Mouse (Mus musculus) liver, embryonic 15.5 days (tissue): ENCODE data around the gene Gm16503. TPM values are rescaled to one million over a fixed set of nuclear protein-coding genes. Genes with fewer than 3 reads are reported as not detected.
"Not testable (repeated sequence)": the region's sequence is repeated elsewhere in the genome, so short reads cannot be mapped to it uniquely, and the experiment has no call there.

Source experiments
- ATAC-seq: fragments of 200-750 bp; cut with Nextera tagmentation; 2 replicates; pipeline ENCODE4 v1.8.0; 2017; ENCODE audit warnings: moderate number of reproducible peaks, mild to moderate bottlenecking, moderate library complexity; ENCODE audit not compliant: insufficient read depth
- H3K27ac ChIP-seq: fragments of 300-500 bp; sonication (generic); replicated peaks from 2 replicates; pipeline ENCODE4 v1.5.1; 2015; ENCODE audit warnings: mild to moderate bottlenecking, inconsistent platforms
- H3K27me3 ChIP-seq: fragments of 300-500 bp; sonication (generic); 2 replicates; pipeline ENCODE4 v1.6.1; 2015; ENCODE audit warnings: mild to moderate bottlenecking, inconsistent platforms
- H3K36me3 ChIP-seq: fragments of 300-500 bp; sonication (generic); replicated peaks from 2 replicates; pipeline ENCODE4 v1.6.1; 2015; ENCODE audit warnings: moderate library complexity, mild to moderate bottlenecking, inconsistent platforms
- H3K4me1 ChIP-seq: fragments of 300-500 bp; sonication (generic); replicated peaks from 2 replicates; pipeline ENCODE4 v1.6.1; 2015; ENCODE audit warnings: inconsistent platforms
- H3K4me2 ChIP-seq: fragments of 300-500 bp; sonication (generic); 2 replicates; pipeline ENCODE4 v1.6.1; 2015; ENCODE audit warnings: moderate library complexity, mild to moderate bottlenecking, inconsistent platforms
- H3K4me3 ChIP-seq: fragments of 300-500 bp; sonication (generic); replicated peaks from 2 replicates; pipeline ENCODE4 v1.5.1; 2015; ENCODE audit warnings: mild to moderate bottlenecking, inconsistent platforms
- H3K9ac ChIP-seq: fragments of 300-500 bp; sonication (generic); 2 replicates; pipeline ENCODE4 v1.6.1; 2015; ENCODE audit warnings: moderate library complexity, mild to moderate bottlenecking, inconsistent platforms
- H3K9me3 ChIP-seq: fragments of 300-500 bp; sonication (generic); replicated peaks from 2 replicates; pipeline ENCODE4 v1.6.1; 2016; ENCODE audit warnings: inconsistent platforms
- WGBS: fragments of 180-500 bp; shearing (Covaris S2); methylation state at CpG from one replicate; pipeline ENCODE4 v1.1.7; 2015; ENCODE audit warnings: mixed read lengths; ENCODE audit not compliant: insufficient replicate concordance; 5-methylcytosine and 5-hydroxymethylcytosine counted together
- polyA plus RNA-seq: library from polyadenylated mRNA; unstranded; fragments of >200 nt; fragmentation: Nextera tagmentation; extraction: Ambion mirVana; gene quantifications from 2 replicates; pipeline ENCODE4 v1.2.1, GENCODE M21; 2015

The Gm16503 gene
- polyA plus RNA-seq = 0.07 and 0.08 TPM in 2 replicates

GRCm38 (mm10) chr4:147539918-147540317 is at the start of gene Gm16503:
Gene Gm16503 (plus strand): TSS chr4:147540218.
- not testable (repeated sequence) for H3K36me3 ChIP-seq, H3K9ac ChIP-seq, H3K4me2 ChIP-seq, H3K27me3 ChIP-seq, ATAC-seq, H3K27ac ChIP-seq, H3K4me3 ChIP-seq, H3K4me1 ChIP-seq
- H3K9me3 ChIP-seq = peaks cover 21% of the 10 kb centered on the region
- 54% methylated on average over 3 of the region's 3 CpGs for WGBS

GRCm38 (mm10) chr4:147492117-147492516 is 47.9 kb upstream of the Gm16503 start, which contains the start of gene Zfp982:
Gene Zfp982 (plus strand): TSS chr4:147492417.
- not testable (repeated sequence) for ATAC-seq, H3K4me3 ChIP-seq, H3K4me2 ChIP-seq, H3K4me1 ChIP-seq, H3K36me3 ChIP-seq, H3K27me3 ChIP-seq, H3K27ac ChIP-seq, H3K9ac ChIP-seq
- WGBS = 56% methylated on average over 7 of the region's 7 CpGs
- peaks cover 14% of the 10 kb centered on the region; the same call in 1 of the 2 replicates for H3K9me3 ChIP-seq

GRCm38 (mm10) chr4:147498772-147499613 is 41.0 kb upstream of the Gm16503 start:
- not testable (repeated sequence) for H3K9me3 ChIP-seq, H3K27me3 ChIP-seq, H3K4me3 ChIP-seq, H3K4me2 ChIP-seq, H3K4me1 ChIP-seq, H3K27ac ChIP-seq, H3K9ac ChIP-seq, H3K36me3 ChIP-seq, ATAC-seq
- 60% methylated on average over 5 of the region's 5 CpGs for WGBS

GRCm38 (mm10) chr4:147509174-147509573 is 30.8 kb upstream of the Gm16503 start:
- Histone ChIP-seq H3K9ac (no peak overlapping the region), H3K36me3 (0 out of 2 replicates have a peak, but pooled peaks cover 3% of the 10 kb centered on the region), H3K4me2 (no peak overlapping the region), H3K9me3 (peaks cover 6% of the 10 kb centered on the region; the same call in 1 of the 2 replicates), H3K4me1 (no peaks in the 10 kb centered on the region), H3K27ac (no peak overlapping the region), H3K27me3 (no peaks in the 10 kb centered on the region), H3K4me3 (no peak overlapping the region)
- 53% methylated on average over 2 of the region's 2 CpGs for WGBS
- no peak for ATAC-seq

GRCm38 (mm10) chr4:147518981-147519380 is 21.0 kb upstream of the Gm16503 start:
- ATAC-seq = no peak
- H3K4me1 ChIP-seq = no peaks in the 10 kb centered on the region
- no peaks in the 10 kb centered on the region for H3K36me3 ChIP-seq
- H3K9ac ChIP-seq = no peak overlapping the region
- peaks cover 31% of the 10 kb centered on the region for H3K9me3 ChIP-seq
- H3K4me3 ChIP-seq = no peak overlapping the region
- H3K27ac ChIP-seq = no peak overlapping the region
- 45% methylated on average over 2 of the region's 2 CpGs for WGBS
- H3K27me3 ChIP-seq = no peaks in the 10 kb centered on the region
- H3K4me2 ChIP-seq = no peak overlapping the region

- H3K36me3 ChIP-seq = no peaks in the 10 kb centered on the region
- no peak overlapping the region for H3K4me2 ChIP-seq
- no peak for ATAC-seq
- H3K9ac ChIP-seq = no peak overlapping the region
- H3K9me3 ChIP-seq = peaks cover 33% of the 10 kb centered on the region
- H3K4me1 ChIP-seq = no peaks in the 10 kb centered on the region
- no peak overlapping the region for H3K27ac ChIP-seq
- H3K27me3 ChIP-seq = no peaks in the 10 kb centered on the region
- H3K4me3 ChIP-seq = no peak overlapping the region
These were observed 19.9 kb upstream of the Gm16503 start for GRCm38 (mm10) chr4:147520100-147520499.

GRCm38 (mm10) chr4:147525125-147525524 is 14.9 kb upstream of the Gm16503 start:
- no peak overlapping the region for H3K9ac ChIP-seq
- H3K27ac ChIP-seq = no peak overlapping the region
- H3K27me3 ChIP-seq = no peaks in the 10 kb centered on the region
- no peaks in the 10 kb centered on the region for H3K4me1 ChIP-seq
- peaks cover 28% of the 10 kb centered on the region for H3K9me3 ChIP-seq
- no peak for ATAC-seq
- WGBS = 52% methylated on average over 1 of the region's 1 CpGs
- no peak overlapping the region for H3K4me3 ChIP-seq
- no peak overlapping the region for H3K4me2 ChIP-seq
- no peaks in the 10 kb centered on the region for H3K36me3 ChIP-seq

GRCm38 (mm10) chr4:147530366-147530765 is 9.7 kb upstream of the Gm16503 start:
- Histone ChIP-seq H3K9me3 (peaks cover 9% of the 10 kb centered on the region), H3K36me3 (no peaks in the 10 kb centered on the region), H3K9ac (no peak overlapping the region), H3K27me3 (no peaks in the 10 kb centered on the region), H3K4me2 (no peak overlapping the region), H3K4me1 (no peaks in the 10 kb centered on the region), H3K4me3 (no peak overlapping the region), H3K27ac (no peak overlapping the region)
- 61% methylated on average over 1 of the region's 1 CpGs for WGBS
- no peak for ATAC-seq

- not testable (repeated sequence) for H3K4me3 ChIP-seq, H3K27ac ChIP-seq, H3K9ac ChIP-seq, H3K36me3 ChIP-seq, H3K27me3 ChIP-seq, ATAC-seq, H3K4me1 ChIP-seq, H3K4me2 ChIP-seq
- H3K9me3 ChIP-seq = peaks cover 16% of the 10 kb centered on the region
These were observed 4.1 kb upstream of the Gm16503 start for GRCm38 (mm10) chr4:147535916-147536315.

- WGBS = 50% methylated on average over 2 of the region's 2 CpGs
- Histone ChIP-seq H3K4me2 (no peak overlapping the region), H3K9me3 (peaks cover 18% of the 10 kb centered on the region), H3K9ac (no peak overlapping the region), H3K4me1 (no peaks in the 10 kb centered on the region), H3K27ac (no peak overlapping the region), H3K27me3 (no peaks in the 10 kb centered on the region), H3K36me3 (no peaks in the 10 kb centered on the region), H3K4me3 (no peak overlapping the region)
- no peak for ATAC-seq
These were observed 2.3 kb upstream of the Gm16503 start for GRCm38 (mm10) chr4:147537702-147538101.

GRCm38 (mm10) chr4:147541105-147541504 is 1.1 kb downstream of the Gm16503 start:
- H3K4me1 ChIP-seq = no peaks in the 10 kb centered on the region
- H3K4me3 ChIP-seq = no peak overlapping the region
- H3K27me3 ChIP-seq = no peaks in the 10 kb centered on the region
- no peak overlapping the region for H3K27ac ChIP-seq
- no peak overlapping the region for H3K4me2 ChIP-seq
- ATAC-seq = no peak
- H3K9me3 ChIP-seq = peaks cover 18% of the 10 kb centered on the region
- H3K9ac ChIP-seq = no peak overlapping the region
- H3K36me3 ChIP-seq = no peaks in the 10 kb centered on the region

- not testable (repeated sequence) for H3K27me3 ChIP-seq, H3K27ac ChIP-seq, H3K9ac ChIP-seq, H3K9me3 ChIP-seq, H3K4me2 ChIP-seq, ATAC-seq, H3K4me3 ChIP-seq, H3K36me3 ChIP-seq, H3K4me1 ChIP-seq
- WGBS = 45% methylated on average over 5 of the region's 5 CpGs
These were observed 13.1 kb downstream of the Gm16503 start, which contains the start of gene Zfp985 for GRCm38 (mm10) chr4:147553071-147553470. Gene Zfp985 (plus strand): TSS chr4:147553277.
